Mouse (Mus musculus) limb, embryonic 13.5 days (tissue): ENCODE data around the gene Eipr1. TPM values are rescaled to one million over a fixed set of nuclear protein-coding genes. Genes with fewer than 3 reads are reported as not detected.
A peak's percentile ranks its signal among the peaks of the same experiment; 100 is the strongest.

Source experiments
- ATAC-seq: fragments of 200-750 bp; cut with Nextera tagmentation; 2 replicates; pipeline ENCODE4 v1.8.0; 2017; ENCODE audit warnings: low read depth, moderate number of reproducible peaks, moderate TSS enrichment; ENCODE audit not compliant: low FRiP score
- H3K27ac ChIP-seq: fragments of 300-500 bp; sonication (generic); 2 replicates; pipeline ENCODE4 v1.5.1; 2015; ENCODE audit warnings: inconsistent platforms, mild to moderate bottlenecking, moderate library complexity
- H3K27me3 ChIP-seq: fragments of 300-500 bp; sonication (generic); 2 replicates; pipeline ENCODE4 v1.6.1; 2015; ENCODE audit warnings: mild to moderate bottlenecking, inconsistent platforms
- H3K36me3 ChIP-seq: fragments of 300-500 bp; sonication (generic); 2 replicates; pipeline ENCODE4 v1.6.1; 2015; ENCODE audit warnings: inconsistent platforms, mild to moderate bottlenecking, moderate library complexity
- H3K4me1 ChIP-seq: fragments of 300-500 bp; sonication (generic); 2 replicates; pipeline ENCODE4 v1.6.1; 2015; ENCODE audit warnings: inconsistent platforms
- H3K4me2 ChIP-seq: fragments of 300-500 bp; sonication (generic); replicated peaks from 2 replicates; pipeline ENCODE4 v1.6.1; 2015; ENCODE audit warnings: inconsistent platforms, mild to moderate bottlenecking, moderate library complexity
- H3K4me3 ChIP-seq: fragments of 300-500 bp; sonication (generic); 2 replicates; pipeline ENCODE4 v1.5.1; 2015; ENCODE audit warnings: moderate library complexity, mild to moderate bottlenecking, inconsistent platforms
- H3K9ac ChIP-seq: fragments of 300-500 bp; sonication (generic); 2 replicates; pipeline ENCODE4 v1.6.1; 2015; ENCODE audit warnings: mild to moderate bottlenecking, inconsistent platforms
- H3K9me3 ChIP-seq: fragments of 300-500 bp; sonication (generic); 2 replicates; pipeline ENCODE4 v1.6.1; 2016; ENCODE audit warnings: inconsistent platforms
- WGBS: fragments of 180-500 bp; shearing (Covaris S2); methylation state at CpG from one replicate; pipeline ENCODE4 v1.1.7; 2015; 5-methylcytosine and 5-hydroxymethylcytosine counted together
- polyA plus RNA-seq: library from polyadenylated mRNA; unstranded; fragments of >200 nt; fragmentation: Nextera tagmentation; extraction: Ambion mirVana; gene quantifications from 2 replicates; pipeline ENCODE4 v1.2.1, GENCODE M21; 2015

Gene Eipr1
- polyA plus RNA-seq, 1 experiment from 2014 or later: 33.3 TPM

DNA sequence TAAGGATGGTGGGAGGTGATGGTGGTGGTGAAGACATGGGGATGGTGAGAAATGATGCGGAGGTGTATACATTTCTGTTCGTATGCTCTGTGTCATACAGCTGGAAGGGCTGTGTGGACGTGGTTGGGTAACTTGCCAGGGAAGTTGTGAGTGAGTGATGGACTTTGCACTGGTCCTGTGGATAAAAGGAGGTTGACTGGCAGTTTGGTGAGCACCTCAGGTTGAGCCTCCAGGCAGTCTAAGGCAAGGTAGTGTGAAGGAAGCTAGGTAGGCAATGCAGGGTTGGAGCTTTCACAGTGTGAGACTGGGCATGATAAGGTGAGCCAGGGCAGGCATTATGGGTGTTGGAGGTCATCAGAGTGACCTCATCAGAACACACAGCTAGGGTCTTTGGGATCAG is 31.0 kb downstream of the Eipr1 start:
- no peak overlapping the region for H3K4me2 ChIP-seq
- no peak overlapping the region for H3K4me3 ChIP-seq
- no peaks in the 10 kb centered on the region for H3K9me3 ChIP-seq
- peaks cover 31% of the 10 kb centered on the region for H3K4me1 ChIP-seq
- no peak overlapping the region for H3K27ac ChIP-seq
- H3K9ac ChIP-seq: no peak overlapping the region
- no peaks in the 10 kb centered on the region for H3K27me3 ChIP-seq
- H3K36me3 ChIP-seq: no peaks in the 10 kb centered on the region
- ATAC-seq: no peak
- 90% methylated on average over 3 of the region's 3 CpGs for WGBS

DNA sequence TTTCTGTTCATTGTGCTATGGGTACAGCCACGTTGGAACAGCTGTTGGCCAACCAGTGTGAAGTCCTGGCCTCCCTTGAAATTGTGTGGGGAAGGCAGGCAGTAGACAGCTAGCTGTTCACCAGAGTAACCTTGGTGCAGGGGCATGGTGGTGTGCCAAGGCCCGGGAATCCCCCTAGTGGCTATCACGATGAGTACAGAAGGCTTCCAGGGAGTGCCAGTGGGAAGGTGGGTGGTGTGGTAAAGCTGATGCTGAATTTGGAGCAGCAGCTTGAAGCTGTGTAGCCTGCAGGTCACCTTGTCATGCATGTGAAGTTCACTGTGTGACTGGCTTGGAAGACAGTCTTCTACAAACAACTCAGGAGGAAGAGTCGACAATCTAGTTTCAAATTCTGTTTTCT is 32.8 kb downstream of the Eipr1 start:
- Histone ChIP-seq H3K27ac (no peak overlapping the region), H3K4me3 (no peak overlapping the region), H3K27me3 (no peaks in the 10 kb centered on the region), H3K4me2 (no peak overlapping the region), H3K9me3 (no peaks in the 10 kb centered on the region), H3K36me3 (no peaks in the 10 kb centered on the region), H3K9ac (no peak overlapping the region; the same call in 1 of the 2 replicates), H3K4me1 (peaks cover 31% of the 10 kb centered on the region)
- no peak for ATAC-seq
- WGBS: 31% methylated on average over 4 of the region's 4 CpGs

DNA sequence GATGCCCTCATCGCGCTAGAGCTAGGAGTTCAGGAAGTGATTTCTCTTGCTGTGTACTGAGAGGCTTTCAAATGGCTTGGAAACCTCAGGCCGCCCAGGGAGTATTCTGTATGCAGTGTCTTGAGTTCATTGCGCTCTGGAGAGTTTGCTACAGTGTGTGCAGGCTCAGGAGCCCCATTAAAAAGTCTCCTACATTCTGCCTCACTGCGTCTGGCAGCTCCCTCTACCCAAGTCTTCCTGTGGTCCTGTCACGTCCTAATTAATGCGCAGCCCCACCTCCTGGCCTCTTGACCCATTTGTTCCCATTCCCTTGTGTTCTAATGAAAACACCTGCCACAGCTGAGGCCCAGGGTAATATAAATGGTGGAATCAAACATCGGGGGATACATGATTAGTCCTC is 33.3 kb downstream of the Eipr1 start:
- peaks cover 32% of the 10 kb centered on the region for H3K4me1 ChIP-seq
- no peak overlapping the region for H3K4me3 ChIP-seq
- no peaks in the 10 kb centered on the region for H3K9me3 ChIP-seq
- no peak overlapping the region for H3K4me2 ChIP-seq
- H3K27ac ChIP-seq: no peak overlapping the region
- H3K36me3 ChIP-seq: no peaks in the 10 kb centered on the region
- no peaks in the 10 kb centered on the region for H3K27me3 ChIP-seq
- 25% methylated on average over 8 of the region's 8 CpGs for WGBS
- no peak overlapping the region; the same call in 1 of the 2 replicates for H3K9ac ChIP-seq
- ATAC-seq: no peak

DNA sequence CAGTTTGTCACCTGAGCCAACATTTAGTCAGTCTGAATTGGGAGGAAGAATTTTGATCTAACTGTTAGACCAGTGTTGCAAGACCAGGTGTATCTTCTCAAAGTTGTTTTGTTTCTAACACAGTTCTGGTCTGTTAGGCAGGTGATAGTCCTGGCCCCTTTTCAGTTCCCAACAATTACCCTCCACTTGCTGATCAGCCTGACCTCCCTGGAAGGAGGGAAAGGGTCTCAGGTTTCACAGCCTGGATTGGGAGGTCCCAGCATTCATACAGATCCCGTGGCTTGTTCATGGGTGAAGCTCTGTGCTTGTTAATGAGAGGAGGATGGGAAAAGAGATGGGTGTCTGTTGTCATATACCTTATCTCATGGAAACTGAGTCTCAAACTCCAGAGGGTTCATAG is 33.7 kb downstream of the Eipr1 start:
- 3% methylated on average over 1 of the region's 1 CpGs for WGBS

DNA sequence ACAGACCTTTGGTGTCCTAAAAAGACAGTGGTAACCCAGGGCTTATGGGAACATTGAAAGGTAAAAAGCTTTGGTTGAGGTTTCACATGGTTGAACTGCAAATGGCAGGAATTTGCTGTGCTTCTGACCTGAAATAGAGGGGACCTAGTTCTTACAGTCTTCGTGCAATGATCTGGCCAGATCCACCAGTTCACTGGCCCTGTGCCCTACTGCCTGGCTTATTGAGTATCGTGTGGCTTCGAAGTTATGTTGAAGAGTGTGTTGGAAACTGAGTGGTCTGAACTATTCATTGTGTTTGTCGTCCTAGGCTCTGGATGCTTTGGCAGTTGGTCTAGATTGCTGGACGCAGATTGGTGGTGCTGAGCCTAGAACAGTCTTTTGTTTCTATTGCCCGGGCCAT is 34.7 kb downstream of the Eipr1 start:
- Histone ChIP-seq H3K4me2 (no peak overlapping the region), H3K4me3 (no peak overlapping the region), H3K27ac (no peak overlapping the region), H3K36me3 (no peaks in the 10 kb centered on the region), H3K9ac (no peak overlapping the region), H3K4me1 (peaks cover 41% of the 10 kb centered on the region), H3K27me3 (no peaks in the 10 kb centered on the region), H3K9me3 (no peaks in the 10 kb centered on the region)
- ATAC-seq: no peak
- 84% methylated on average over 6 of the region's 6 CpGs for WGBS

More for the DNA sequence above, 33.7 kb downstream of the Eipr1 start:
- no peak overlapping the region for H3K4me2 ChIP-seq
- peaks cover 37% of the 10 kb centered on the region for H3K4me1 ChIP-seq
- no peaks in the 10 kb centered on the region for H3K9me3 ChIP-seq
- no peak overlapping the region for H3K9ac ChIP-seq
- no peaks in the 10 kb centered on the region for H3K36me3 ChIP-seq
- H3K27me3 ChIP-seq: no peaks in the 10 kb centered on the region
- H3K4me3 ChIP-seq: no peak overlapping the region
- H3K27ac ChIP-seq: no peak overlapping the region
- peak; percentile 71; the same call in 1 of the 2 replicates for ATAC-seq

DNA sequence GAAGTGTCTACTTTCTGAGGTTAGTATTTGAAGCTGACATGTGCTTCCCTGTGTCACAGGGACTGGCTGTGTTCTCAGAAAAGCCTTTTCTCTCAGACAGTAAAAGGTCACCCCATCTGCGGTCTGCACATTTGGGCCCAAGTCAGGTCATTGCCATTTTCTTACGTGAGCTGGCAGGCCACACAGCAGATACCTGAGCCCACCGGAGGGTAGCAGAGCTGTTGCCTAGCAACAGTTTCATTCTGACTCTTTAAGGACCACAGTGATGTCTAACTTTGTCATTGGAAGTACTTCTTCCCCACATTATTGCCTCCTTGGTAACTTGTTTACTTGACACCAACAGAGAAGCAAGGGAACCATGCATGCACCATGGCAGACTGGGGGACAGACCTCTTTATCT is 41.0 kb downstream of the Eipr1 start:
- Histone ChIP-seq H3K27me3 (no peaks in the 10 kb centered on the region), H3K4me1 (peaks cover 17% of the 10 kb centered on the region), H3K4me3 (no peak overlapping the region), H3K36me3 (no peaks in the 10 kb centered on the region), H3K4me2 (no peak overlapping the region), H3K9ac (no peak overlapping the region), H3K27ac (no peak overlapping the region), H3K9me3 (no peaks in the 10 kb centered on the region)
- ATAC-seq: no peak
- WGBS: 72% methylated on average over 3 of the region's 3 CpGs

DNA sequence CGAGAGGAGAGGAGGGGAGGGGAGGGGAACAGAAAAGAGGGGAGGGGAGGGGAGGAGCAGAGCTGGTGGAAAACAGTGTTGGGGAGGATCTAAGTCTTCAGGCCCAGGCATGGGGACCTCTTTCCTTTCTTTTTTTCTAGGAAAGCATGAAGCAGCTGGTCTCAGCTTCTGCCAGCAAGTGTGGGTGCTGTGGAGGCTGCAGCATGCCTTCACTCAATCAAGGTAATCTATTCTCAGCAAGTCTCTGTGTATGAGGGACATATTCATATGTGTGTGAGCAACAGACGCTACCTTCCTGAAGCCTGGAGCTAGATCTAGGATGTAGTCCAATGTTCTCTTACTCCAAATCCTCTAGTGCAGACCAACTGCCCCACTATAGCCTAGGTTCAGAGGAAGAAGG is 42.1 kb downstream of the Eipr1 start:
- Histone ChIP-seq H3K9ac (no peak overlapping the region), H3K27me3 (no peaks in the 10 kb centered on the region), H3K36me3 (no peaks in the 10 kb centered on the region; the same call in 1 of the 2 replicates), H3K4me1 (peaks cover 17% of the 10 kb centered on the region), H3K4me3 (no peak overlapping the region), H3K4me2 (no peak overlapping the region), H3K27ac (no peak overlapping the region), H3K9me3 (no peaks in the 10 kb centered on the region; the same call in 1 of the 2 replicates)
- 63% methylated on average over 2 of the region's 2 CpGs for WGBS
- ATAC-seq: no peak

DNA sequence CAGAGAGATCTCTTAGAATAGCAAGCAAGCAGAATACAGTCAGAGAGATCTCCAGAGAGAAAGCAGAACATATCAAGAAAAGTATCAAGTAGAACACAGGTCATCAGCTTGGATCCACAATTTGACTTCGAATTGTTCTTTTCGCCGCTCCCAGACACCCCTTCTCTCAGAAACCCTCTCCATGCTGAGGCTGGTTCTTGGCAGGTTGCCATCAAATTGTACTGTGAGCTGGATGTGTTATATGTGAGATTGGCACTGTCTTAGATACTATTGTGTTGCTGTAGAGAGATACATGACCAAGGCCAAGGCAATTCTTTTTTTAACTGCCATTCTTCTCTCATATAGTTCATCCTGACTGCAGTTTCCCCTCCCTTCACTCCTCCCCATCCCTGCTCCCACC is 43.4 kb downstream of the Eipr1 start:
- 88% methylated on average over 3 of the region's 3 CpGs for WGBS
- no peak overlapping the region for H3K9ac ChIP-seq
- no peak overlapping the region for H3K4me2 ChIP-seq
- no peaks in the 10 kb centered on the region for H3K27me3 ChIP-seq
- no peak for ATAC-seq
- no peaks in the 10 kb centered on the region; the same call in 1 of the 2 replicates for H3K36me3 ChIP-seq
- no peaks in the 10 kb centered on the region; the same call in 1 of the 2 replicates for H3K9me3 ChIP-seq
- H3K4me1 ChIP-seq: peaks cover 24% of the 10 kb centered on the region
- H3K27ac ChIP-seq: no peak overlapping the region
- no peak overlapping the region for H3K4me3 ChIP-seq

DNA sequence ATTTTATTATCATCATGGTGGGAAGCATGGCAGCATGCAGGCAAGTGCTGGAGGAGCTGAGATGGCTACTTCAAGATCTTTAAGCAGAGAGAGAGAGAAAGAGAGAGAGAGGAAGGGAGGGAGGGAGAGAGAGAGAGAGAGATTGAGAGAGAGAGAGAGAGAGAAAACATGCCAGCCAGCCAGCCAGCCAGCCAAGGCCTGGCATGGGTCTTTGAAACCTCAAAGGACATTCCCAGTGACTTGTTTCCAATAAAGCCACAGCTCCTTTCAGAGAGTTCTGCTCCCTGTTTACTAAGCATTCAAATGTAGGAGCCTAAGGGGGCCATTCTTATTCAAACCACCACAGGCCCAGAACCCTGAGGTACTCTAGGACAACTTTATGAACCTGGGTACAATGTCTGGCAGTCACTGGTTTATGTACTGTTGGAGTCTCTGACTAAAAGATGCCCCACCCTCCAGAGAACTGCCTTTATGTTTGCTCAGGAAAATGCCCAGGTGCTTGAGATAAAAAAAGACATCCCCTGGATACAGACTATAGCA is 45.3 kb downstream of the Eipr1 start:
- Histone ChIP-seq H3K4me3 (no peak overlapping the region), H3K9me3 (no peaks in the 10 kb centered on the region; the same call in 1 of the 2 replicates), H3K36me3 (no peaks in the 10 kb centered on the region; the same call in 1 of the 2 replicates), H3K9ac (no peak overlapping the region), H3K4me2 (no peak overlapping the region), H3K27me3 (no peaks in the 10 kb centered on the region), H3K4me1 (peaks cover 22% of the 10 kb centered on the region), H3K27ac (no peak overlapping the region)
- no peak for ATAC-seq

DNA sequence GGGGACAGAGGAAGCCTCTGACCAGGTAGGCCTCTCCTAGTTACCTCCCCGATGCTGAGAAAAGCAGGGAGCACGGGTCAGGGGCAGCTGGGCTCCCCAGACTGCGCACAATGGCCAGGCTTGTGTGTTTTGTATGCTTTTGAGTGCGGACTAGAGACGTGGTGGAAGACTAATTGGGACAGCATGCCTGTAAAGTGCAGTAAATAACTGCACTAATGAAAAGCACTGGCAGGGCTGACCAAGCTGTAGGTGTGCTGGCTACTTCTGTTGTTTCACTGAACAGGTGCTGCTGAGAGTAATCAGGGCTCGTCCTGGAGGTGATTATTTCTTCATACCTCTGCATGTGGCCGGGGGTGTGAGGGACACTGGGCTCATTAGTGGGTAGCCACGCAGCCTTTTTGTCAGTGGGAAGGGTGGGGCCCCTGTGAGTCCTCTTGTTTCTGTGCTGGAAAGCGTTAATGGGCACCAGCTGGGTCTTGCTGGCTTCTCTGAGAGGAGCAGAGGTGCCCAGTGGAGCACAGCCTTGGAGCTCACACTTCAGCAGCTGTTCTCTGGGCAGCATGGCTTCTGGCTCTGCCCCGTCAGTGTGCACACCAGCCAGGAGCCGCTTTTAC is 48.3 kb downstream of the Eipr1 start:
- Histone ChIP-seq H3K27ac (peak overlapping the region; percentile 61), H3K4me3 (no peak overlapping the region), H3K27me3 (no peaks in the 10 kb centered on the region), H3K4me1 (peaks cover 30% of the 10 kb centered on the region), H3K9ac (no peak overlapping the region), H3K4me2 (peak overlapping the region; percentile 17; the same call in 1 of the 2 replicates), H3K36me3 (no peaks in the 10 kb centered on the region; the same call in 1 of the 2 replicates), H3K9me3 (no peaks in the 10 kb centered on the region; the same call in 1 of the 2 replicates)
- ATAC-seq: peak; percentile 73
- WGBS: 14% methylated on average over 11 of the region's 11 CpGs

DNA sequence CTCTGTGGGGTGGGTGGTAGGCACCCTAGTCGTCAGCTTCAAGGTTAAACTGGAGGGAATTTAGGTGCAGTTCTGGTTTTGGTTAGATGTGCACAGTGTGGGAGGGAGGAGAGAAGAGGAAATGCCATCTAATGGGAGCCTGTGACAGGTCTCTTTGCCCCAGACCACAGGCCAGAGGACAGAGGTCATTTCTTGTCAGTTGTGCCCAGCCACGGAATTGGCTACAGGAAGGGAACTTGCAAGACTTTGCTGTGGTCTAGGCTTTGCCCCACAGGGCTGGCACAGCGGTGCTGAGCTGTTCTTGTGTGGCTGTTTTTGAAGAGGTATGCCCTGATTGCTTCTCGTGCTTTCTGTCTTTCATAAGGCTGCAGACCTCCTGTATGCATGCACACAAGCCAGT is 48.8 kb downstream of the Eipr1 start:
- peaks cover 34% of the 10 kb centered on the region for H3K4me1 ChIP-seq
- no peak for ATAC-seq
- H3K4me2 ChIP-seq: peak overlapping the region; percentile 17; the same call in 1 of the 2 replicates
- no peak overlapping the region for H3K4me3 ChIP-seq
- no peaks in the 10 kb centered on the region; the same call in 1 of the 2 replicates for H3K9me3 ChIP-seq
- H3K27me3 ChIP-seq: no peaks in the 10 kb centered on the region
- peak overlapping the region; percentile 61; the same call in 1 of the 2 replicates for H3K27ac ChIP-seq
- 24% methylated on average over 4 of the region's 4 CpGs for WGBS
- no peaks in the 10 kb centered on the region; the same call in 1 of the 2 replicates for H3K36me3 ChIP-seq
- no peak overlapping the region for H3K9ac ChIP-seq

DNA sequence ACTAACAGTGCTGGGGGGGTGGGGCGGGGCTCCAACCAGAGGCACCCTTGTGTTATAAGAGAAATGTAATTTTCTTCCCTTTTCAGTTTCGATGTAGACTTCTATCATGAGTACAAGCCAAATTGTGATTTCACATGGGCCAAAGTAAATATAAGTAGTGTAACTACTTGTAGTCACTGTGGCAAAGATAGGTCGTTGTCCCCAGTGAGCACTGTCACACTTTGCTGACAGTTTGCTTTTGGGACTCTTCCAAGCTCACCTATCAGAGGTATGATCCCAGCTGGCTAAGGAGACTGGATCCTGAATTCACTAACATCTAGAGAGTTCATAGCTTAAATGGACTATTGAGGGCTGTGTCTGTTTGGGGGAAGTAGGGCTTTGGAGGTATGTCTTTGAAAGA is 49.3 kb downstream of the Eipr1 start:
- H3K4me1 ChIP-seq: peaks cover 34% of the 10 kb centered on the region
- 67% methylated on average over 3 of the region's 3 CpGs for WGBS
- no peak overlapping the region for H3K4me3 ChIP-seq
- H3K4me2 ChIP-seq: no peak overlapping the region
- peak overlapping the region; percentile 61; the same call in 1 of the 2 replicates for H3K27ac ChIP-seq
- no peak for ATAC-seq
- H3K27me3 ChIP-seq: no peaks in the 10 kb centered on the region
- H3K9ac ChIP-seq: no peak overlapping the region
- H3K36me3 ChIP-seq: no peaks in the 10 kb centered on the region; the same call in 1 of the 2 replicates
- no peaks in the 10 kb centered on the region; the same call in 1 of the 2 replicates for H3K9me3 ChIP-seq
